Mouse (Mus musculus): ENCODE results near the gene Prkca. TPM values are rescaled to one million over a fixed set of nuclear protein-coding genes. Genes with fewer than 3 reads are reported as not detected.
"Not testable (repeated sequence)": the region's sequence is repeated elsewhere in the genome, so short reads cannot be mapped to it uniquely, and the experiment has no call there.

Prkca gene
- polyA plus RNA-seq, 1 experiment from 2014 or later = 7.0 TPM

GRCm38 (mm10) chr11:108088063-108088462 lies 255.7 kb downstream of the Prkca start:
- Histone ChIP-seq H3K4me2 (replicated peaks; ENCODE audit: low read depth, low read length) (no peak overlapping the region), H3K9me3 (ENCODE audit: low read length) (no peaks in the 10 kb centered on the region), H3K4me1 (ENCODE audit: insufficient read depth, low read length) (no peaks in the 10 kb centered on the region), H3K36me3 (ENCODE audit: insufficient read depth, low read length) (no peaks in the 10 kb centered on the region), H3K4me3 (ENCODE audit: low read length) (no peak overlapping the region), H3K27me3 (ENCODE audit: insufficient read depth, low read length) (no peaks in the 10 kb centered on the region), H3K9ac (replicated peaks; ENCODE audit: low read length) (no peak overlapping the region), H3K27ac (ENCODE audit: low read length) (no peak overlapping the region)
- no peak for ATAC-seq (ENCODE audit: low FRiP score, low TSS enrichment)
- WGBS = 92% methylated on average over 5 of the region's 5 CpGs

GRCm38 (mm10) chr11:108087105-108087700 lies 256.5 kb downstream of the Prkca start:
- not testable (repeated sequence) for H3K27ac ChIP-seq (ENCODE audit: low read length); ATAC-seq (ENCODE audit: low FRiP score, low TSS enrichment); H3K36me3 ChIP-seq (ENCODE audit: insufficient read depth, low read length); H3K4me1 ChIP-seq (ENCODE audit: insufficient read depth, low read length); H3K4me2 ChIP-seq (replicated peaks; ENCODE audit: low read depth, low read length); H3K9ac ChIP-seq (replicated peaks; ENCODE audit: low read length); H3K4me3 ChIP-seq (ENCODE audit: low read length); H3K9me3 ChIP-seq (ENCODE audit: low read length); H3K27me3 ChIP-seq (ENCODE audit: insufficient read depth, low read length)
- WGBS = 94% methylated on average over 1 of the region's 1 CpGs

GRCm38 (mm10) chr11:108082673-108083072 lies 261.1 kb downstream of the Prkca start:
- ATAC-seq (ENCODE audit: low FRiP score, low TSS enrichment) = no peak
- no peaks in the 10 kb centered on the region for H3K27me3 ChIP-seq (ENCODE audit: insufficient read depth, low read length)

GRCm38 (mm10) chr11:108079946-108080650 lies 263.6 kb downstream of the Prkca start:
- Histone ChIP-seq H3K9me3 (ENCODE audit: low read length) (no peaks in the 10 kb centered on the region), H3K4me2 (replicated peaks; ENCODE audit: low read depth, low read length) (no peak overlapping the region), H3K27me3 (ENCODE audit: insufficient read depth, low read length) (no peaks in the 10 kb centered on the region), H3K4me1 (ENCODE audit: insufficient read depth, low read length) (0 out of 2 replicates have a peak, but pooled peaks cover 5% of the 10 kb centered on the region), H3K36me3 (ENCODE audit: insufficient read depth, low read length) (no peaks in the 10 kb centered on the region), H3K4me3 (ENCODE audit: low read length) (no peak overlapping the region), H3K27ac (ENCODE audit: low read length) (no peak overlapping the region), H3K9ac (replicated peaks; ENCODE audit: low read length) (no peak overlapping the region)
- 90% methylated on average over 5 of the region's 5 CpGs for WGBS
- ATAC-seq (ENCODE audit: low FRiP score, low TSS enrichment) = no peak

More at GRCm38 (mm10) chr11:108082673-108083072, 261.1 kb downstream of the Prkca start:
- 0 out of 2 replicates have a peak, but pooled peaks cover 2% of the 10 kb centered on the region for H3K4me1 ChIP-seq (ENCODE audit: insufficient read depth, low read length)
- no peak overlapping the region for H3K9ac ChIP-seq (replicated peaks; ENCODE audit: low read length)
- H3K27ac ChIP-seq (ENCODE audit: low read length) = no peak overlapping the region
- H3K4me2 ChIP-seq (replicated peaks; ENCODE audit: low read depth, low read length) = no peak overlapping the region
- H3K4me3 ChIP-seq (ENCODE audit: low read length) = no peak overlapping the region
- no peaks in the 10 kb centered on the region for H3K36me3 ChIP-seq (ENCODE audit: insufficient read depth, low read length)
- no peaks in the 10 kb centered on the region for H3K9me3 ChIP-seq (ENCODE audit: low read length)

GRCm38 (mm10) chr11:108079454-108079853 lies 264.3 kb downstream of the Prkca start:
- 0 out of 2 replicates have a peak, but pooled peaks cover 5% of the 10 kb centered on the region for H3K4me1 ChIP-seq (ENCODE audit: insufficient read depth, low read length)
- 85% methylated on average over 5 of the region's 5 CpGs for WGBS
- H3K4me3 ChIP-seq (ENCODE audit: low read length) = no peak overlapping the region
- no peaks in the 10 kb centered on the region for H3K36me3 ChIP-seq (ENCODE audit: insufficient read depth, low read length)
- no peaks in the 10 kb centered on the region for H3K27me3 ChIP-seq (ENCODE audit: insufficient read depth, low read length)
- no peaks in the 10 kb centered on the region for H3K9me3 ChIP-seq (ENCODE audit: low read length)
- H3K9ac ChIP-seq (replicated peaks; ENCODE audit: low read length) = no peak overlapping the region
- H3K27ac ChIP-seq (ENCODE audit: low read length) = no peak overlapping the region
- ATAC-seq (ENCODE audit: low FRiP score, low TSS enrichment) = no peak
- no peak overlapping the region for H3K4me2 ChIP-seq (replicated peaks; ENCODE audit: low read depth, low read length)

- Histone ChIP-seq H3K4me1 (ENCODE audit: insufficient read depth, low read length) (0 out of 2 replicates have a peak, but pooled peaks cover 5% of the 10 kb centered on the region), H3K9ac (replicated peaks; ENCODE audit: low read length) (no peak overlapping the region), H3K36me3 (ENCODE audit: insufficient read depth, low read length) (no peaks in the 10 kb centered on the region), H3K9me3 (ENCODE audit: low read length) (no peaks in the 10 kb centered on the region), H3K27me3 (ENCODE audit: insufficient read depth, low read length) (no peaks in the 10 kb centered on the region), H3K4me2 (replicated peaks; ENCODE audit: low read depth, low read length) (no peak overlapping the region), H3K4me3 (ENCODE audit: low read length) (no peak overlapping the region), H3K27ac (ENCODE audit: low read length) (no peak overlapping the region)
- ATAC-seq (ENCODE audit: low FRiP score, low TSS enrichment) = no peak
- 78% methylated on average over 3 of the region's 3 CpGs for WGBS
Observed at GRCm38 (mm10) chr11:108077514-108077913, 266.2 kb downstream of the Prkca start.

- Histone ChIP-seq H3K4me2 (replicated peaks; ENCODE audit: low read depth, low read length) (no peak overlapping the region), H3K9ac (replicated peaks; ENCODE audit: low read length) (no peak overlapping the region), H3K27ac (ENCODE audit: low read length) (no peak overlapping the region), H3K4me1 (ENCODE audit: insufficient read depth, low read length) (0 out of 2 replicates have a peak, but pooled peaks cover 3% of the 10 kb centered on the region), H3K36me3 (ENCODE audit: insufficient read depth, low read length) (no peaks in the 10 kb centered on the region), H3K27me3 (ENCODE audit: insufficient read depth, low read length) (no peaks in the 10 kb centered on the region), H3K9me3 (ENCODE audit: low read length) (no peaks in the 10 kb centered on the region), H3K4me3 (ENCODE audit: low read length) (no peak overlapping the region)
- ATAC-seq (ENCODE audit: low FRiP score, low TSS enrichment) = no peak
- 63% methylated on average over 6 of the region's 6 CpGs for WGBS
Observed at GRCm38 (mm10) chr11:108072606-108073243, 271.0 kb downstream of the Prkca start.

GRCm38 (mm10) chr11:108071230-108071629 lies 272.5 kb downstream of the Prkca start:
- ATAC-seq (ENCODE audit: low FRiP score, low TSS enrichment) = no peak
- no peak overlapping the region for H3K9ac ChIP-seq (replicated peaks; ENCODE audit: low read length)
- H3K27me3 ChIP-seq (ENCODE audit: insufficient read depth, low read length) = no peaks in the 10 kb centered on the region
- H3K9me3 ChIP-seq (ENCODE audit: low read length) = no peaks in the 10 kb centered on the region
- no peaks in the 10 kb centered on the region for H3K4me1 ChIP-seq (ENCODE audit: insufficient read depth, low read length)
- H3K27ac ChIP-seq (ENCODE audit: low read length) = no peak overlapping the region
- no peak overlapping the region for H3K4me2 ChIP-seq (replicated peaks; ENCODE audit: low read depth, low read length)
- 77% methylated on average over 6 of the region's 6 CpGs for WGBS
- H3K36me3 ChIP-seq (ENCODE audit: insufficient read depth, low read length) = no peaks in the 10 kb centered on the region
- H3K4me3 ChIP-seq (ENCODE audit: low read length) = no peak overlapping the region

GRCm38 (mm10) chr11:108070038-108070437 lies 273.7 kb downstream of the Prkca start:
- Histone ChIP-seq H3K36me3 (ENCODE audit: insufficient read depth, low read length) (no peaks in the 10 kb centered on the region), H3K27ac (ENCODE audit: low read length) (no peak overlapping the region), H3K4me3 (ENCODE audit: low read length) (no peak overlapping the region), H3K4me2 (replicated peaks; ENCODE audit: low read depth, low read length) (no peak overlapping the region), H3K27me3 (ENCODE audit: insufficient read depth, low read length) (no peaks in the 10 kb centered on the region), H3K4me1 (ENCODE audit: insufficient read depth, low read length) (no peaks in the 10 kb centered on the region), H3K9ac (replicated peaks; ENCODE audit: low read length) (no peak overlapping the region), H3K9me3 (ENCODE audit: low read length) (no peaks in the 10 kb centered on the region)
- no peak for ATAC-seq (ENCODE audit: low FRiP score, low TSS enrichment)
- WGBS = 69% methylated on average over 6 of the region's 6 CpGs

GRCm38 (mm10) chr11:108068430-108068829 lies 275.3 kb downstream of the Prkca start:
- Histone ChIP-seq H3K36me3 (ENCODE audit: insufficient read depth, low read length) (no peaks in the 10 kb centered on the region), H3K27ac (ENCODE audit: low read length) (no peak overlapping the region), H3K4me1 (ENCODE audit: insufficient read depth, low read length) (no peaks in the 10 kb centered on the region), H3K27me3 (ENCODE audit: insufficient read depth, low read length) (no peaks in the 10 kb centered on the region), H3K4me3 (ENCODE audit: low read length) (no peak overlapping the region), H3K4me2 (replicated peaks; ENCODE audit: low read depth, low read length) (no peak overlapping the region), H3K9me3 (ENCODE audit: low read length) (no peaks in the 10 kb centered on the region), H3K9ac (replicated peaks; ENCODE audit: low read length) (no peak overlapping the region)
- ATAC-seq (ENCODE audit: low FRiP score, low TSS enrichment) = no peak
- 92% methylated on average over 5 of the region's 5 CpGs for WGBS

All from kidney, embryonic 16.5 days (tissue).